15 mouse cellular contexts compared by ENCODE assay signal in the genomic region with DNA sequence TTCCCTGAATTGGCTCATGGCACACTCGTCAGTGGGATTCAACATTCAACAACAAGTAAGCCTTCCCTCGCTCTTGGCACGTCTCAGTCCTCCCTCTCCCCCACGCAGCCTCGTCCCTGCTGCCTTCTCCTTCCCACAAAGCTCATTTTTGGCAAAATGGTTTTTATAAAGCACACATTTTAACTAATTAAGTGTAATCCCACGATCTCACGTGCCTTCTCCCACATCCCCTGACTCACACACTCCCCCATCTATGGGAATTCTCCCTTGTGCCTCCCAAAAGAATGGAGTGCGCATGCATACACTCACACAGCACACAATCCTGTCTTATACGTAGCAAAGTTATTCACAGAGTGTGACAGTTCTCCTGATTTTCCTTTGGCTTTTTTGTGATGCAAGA.
DNase-seq lines count a peak whose midpoint lies in the region; ATAC-seq and TF ChIP-seq lines count a peak whose summit lies in the region.
"Had no signal": no experiment of that assay in that cellular context is flagged by ENCODE, and none has a peak within 500 bp of the region (broad histone marks: within the 10 kb centered on the region; RNA-seq: fewer than 3 reads in every experiment).

No protein-coding gene starts in this region.

- no peak overlapping the region for H3K4me2 ChIP-seq in forebrain, postnatal 0 days (ENCODE audit: low read depth)
- H3K4me2 ChIP-seq: heart, embryonic 11.5 days; hindbrain, embryonic 14.5 days; kidney, embryonic 15.5 days; lung, embryonic 14.5 days had no signal

- TF ChIP-seq CTCF in forebrain, postnatal 0 days (IDR thresholded peaks at IDR 0.05; ENCODE audit: low read depth) = no peak
- TF ChIP-seq CTCF in left cerebral cortex, adult 2 months (IDR thresholded peaks at IDR 0.05) = no peak

- H3K9ac ChIP-seq in forebrain, postnatal 0 days = no peak overlapping the region
- H3K9ac ChIP-seq: hindbrain, embryonic 14.5 days; kidney, embryonic 15.5 days; lung, embryonic 14.5 days had no signal

- WGBS in forebrain, postnatal 0 days = 33% methylated on average over 9 of the region's 9 CpGs

- H3K36me3 ChIP-seq in forebrain, postnatal 0 days (ENCODE audit: insufficient read depth) = no peaks in the 10 kb centered on the region
- H3K36me3 ChIP-seq: kidney, embryonic 15.5 days had no signal

- peaks cover 7% of the 10 kb centered on the region; the same call in 1 of the 2 replicates for H3K4me1 ChIP-seq in forebrain, postnatal 0 days (ENCODE audit: insufficient read depth)
- H3K4me1 ChIP-seq: kidney, embryonic 15.5 days had no signal

- intact Hi-C loops in left cerebral cortex, adult 2 months (cut with DNase I) = loop anchor here (2.0 to 5.0 kb wide), 5 partner anchors 136 to 874 kb away; no protein-coding TSS in a partner anchor

- peak; percentile 63 for DNase-seq in layer of hippocampus, adult 11-12 months (ENCODE audit: low spot score)
- no peak for DNase-seq in layer of hippocampus, postnatal 25 days (ENCODE audit: extremely low spot score in 1 of 2, low spot score in 1 of 2)
- DNase-seq in forebrain, postnatal 0 days = peak; percentile 76
- DNase-seq in left cerebral cortex, adult 2 months (ENCODE audit: extremely low spot score in 1 of 2, low spot score in 2 of 2) = peak; percentile 43 to 65
- peak; percentile 65 to 74 for DNase-seq in right cerebral cortex, postnatal 36 days (ENCODE audit: low spot score in 2 of 2)
- DNase-seq in adipocyte (ENCODE audit: low spot score) = no peak
- DNase-seq in natural killer cell, adult 2 months (ENCODE audit: low spot score in 2 of 2) = no peak
- DNase-seq: adrenal gland, adult 2 months; lung, embryonic 14.5 days; thymus, postnatal 25 days had no signal

- no peaks in the 10 kb centered on the region for H3K27me3 ChIP-seq in forebrain, postnatal 0 days (ENCODE audit: insufficient read depth, low read length)
- H3K27me3 ChIP-seq: kidney, embryonic 15.5 days had no signal

- no peaks in the 10 kb centered on the region for H3K9me3 ChIP-seq in forebrain, postnatal 0 days (ENCODE audit: low read length)
- H3K9me3 ChIP-seq: kidney, embryonic 15.5 days had no signal

- peak overlapping the region; percentile 30; the same call in 1 of the 2 replicates for H3K27ac ChIP-seq in forebrain, postnatal 0 days (ENCODE audit: low read depth, low read length)
- peak overlapping the region; percentile 71 for H3K27ac ChIP-seq in left cerebral cortex, adult 2 months
- H3K27ac ChIP-seq: hindbrain, embryonic 14.5 days; kidney, embryonic 15.5 days had no signal

- H3K4me3 ChIP-seq in forebrain, postnatal 0 days (ENCODE audit: low read depth, low read length) = no peak overlapping the region
- no peak overlapping the region for H3K4me3 ChIP-seq in left cerebral cortex, adult 2 months
- H3K4me3 ChIP-seq: kidney, embryonic 15.5 days had no signal

- peak; percentile 87 for ATAC-seq in forebrain, postnatal 0 days
- ATAC-seq in CD4-positive, CD25-positive, alpha-beta regulatory T cell, adult 4 months = no peak
- ATAC-seq: Patski had no signal

Comparison
In these comparisons a context has a peak if more than half of its experiments do, and no peak if none do; other contexts are left out.
1. DNase-seq: peak in layer of hippocampus, adult 11-12 months (single experiment), forebrain, postnatal 0 days (single experiment), left cerebral cortex, adult 2 months (2 of 2) and right cerebral cortex, postnatal 36 days (2 of 2); none in layer of hippocampus, postnatal 25 days (0 of 2), adipocyte (single experiment) and natural killer cell, adult 2 months (0 of 2).